Mouse (Mus musculus) gastrocnemius, adult 2 months (tissue): Measurements from ENCODE around the gene Gga1. TPM values are rescaled to one million over a fixed set of nuclear protein-coding genes. Genes with fewer than 3 reads are reported as not detected.

Experiments
- DNase-seq: peaks from one replicate; pipeline ENCODE4 v3.0.0; 2022
- H3K27ac ChIP-seq: fragments of 200-600 bp; 2 replicates; pipeline ENCODE4 v1.8.1; 2022; ENCODE audit warnings: mild to moderate bottlenecking
- H3K4me3 ChIP-seq: fragments of 200-600 bp; 2 replicates; pipeline ENCODE4 v1.8.1; 2022; ENCODE audit warnings: mild to moderate bottlenecking, moderate library complexity
- CTCF ChIP-seq: fragments of 200-600 bp; IDR thresholded peaks from 2 replicates; pipeline ENCODE4 v1.8.1; 2022; ENCODE audit warnings: antibody characterized with exemption, mild to moderate bottlenecking, moderate library complexity
- intact Hi-C: fragments of 180-260 bp; cut with DNase I; formaldehyde crosslinking; loops from one replicate; pipeline ENCODE4 v1.15.1; 2025
- total RNA-seq, 2 experiments: library from RNA; stranded (reverse); gene quantifications; 2 replicates each; pipeline ENCODE4 v1.2.3; 2021

Gga1 gene
- total RNA-seq, 2 experiments from 2014 or later = 43.1 to 45.7 TPM

DNA sequence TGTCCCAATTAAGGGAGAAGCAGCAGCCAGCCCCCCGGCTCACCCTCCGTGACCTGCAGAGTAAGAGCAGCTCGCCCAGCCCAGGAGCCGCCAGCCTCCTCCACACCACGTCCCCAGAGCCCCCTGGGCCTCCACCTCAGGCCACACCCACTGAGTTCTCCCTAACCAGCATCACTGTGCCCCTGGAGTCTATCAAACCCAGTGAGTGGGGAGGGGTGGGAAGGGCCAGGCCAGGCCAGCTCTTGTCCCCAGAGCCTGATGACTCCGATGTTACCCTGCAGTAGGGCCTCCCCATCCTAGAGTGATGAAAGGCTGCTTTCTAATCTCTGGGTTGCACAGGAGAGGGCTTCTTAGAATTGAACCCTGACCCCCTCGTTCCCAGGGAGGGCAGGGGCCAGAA lies 15.4 kb downstream of the Gga1 start:
- no peak for TF ChIP-seq CTCF
- intact Hi-C loops = no loop called here
- no peak for DNase-seq
- Histone ChIP-seq H3K4me3 (no peak overlapping the region), H3K27ac (no peak overlapping the region)

DNA sequence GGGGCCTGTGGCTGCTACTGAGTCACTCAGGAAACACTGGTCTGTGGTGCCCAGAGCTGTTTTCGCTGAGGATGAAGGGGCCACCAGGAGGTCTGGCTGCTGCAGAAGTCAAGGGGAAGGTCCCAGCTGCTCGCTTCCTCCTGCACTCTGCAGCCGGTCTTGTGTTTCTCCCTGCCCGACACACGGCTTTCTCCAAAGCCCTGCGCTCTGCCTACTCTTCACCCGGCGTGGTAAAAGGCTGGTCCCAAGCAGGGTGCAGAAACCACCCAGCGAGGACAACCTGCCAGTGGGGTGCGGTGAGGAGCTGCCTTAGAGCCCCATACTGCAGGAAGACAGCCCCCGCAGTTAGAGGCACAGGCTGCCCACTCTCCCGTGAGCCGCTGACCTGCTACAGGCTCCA lies 17.7 kb downstream of the Gga1 start:
- no peak for TF ChIP-seq CTCF
- intact Hi-C loops = no loop called here
- Histone ChIP-seq H3K4me3 (no peak overlapping the region), H3K27ac (no peak overlapping the region)
- no peak for DNase-seq

DNA sequence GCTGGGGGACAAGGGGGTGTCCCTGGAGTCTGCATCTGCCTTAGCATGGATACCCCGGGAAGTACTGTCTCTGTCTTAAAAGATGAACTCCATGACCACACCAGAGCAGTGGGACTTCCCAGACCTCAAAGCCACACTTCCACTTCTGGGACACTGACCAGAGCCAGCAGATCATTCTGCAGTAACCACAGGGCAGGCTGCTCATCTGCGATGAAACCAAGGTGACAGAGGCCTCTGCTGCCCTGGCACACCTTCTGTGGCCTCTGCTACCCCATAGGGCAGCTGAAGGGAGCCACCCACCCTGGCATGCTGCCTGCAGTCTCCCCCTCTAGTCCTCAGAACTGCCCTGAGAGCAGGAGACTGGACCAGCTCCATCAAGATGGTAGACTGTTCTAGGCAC lies 18.8 kb downstream of the Gga1 start:
- Histone ChIP-seq H3K4me3 (no peak overlapping the region), H3K27ac (no peak overlapping the region)
- intact Hi-C loops = no loop called here
- DNase-seq = no peak
- no peak for TF ChIP-seq CTCF

DNA sequence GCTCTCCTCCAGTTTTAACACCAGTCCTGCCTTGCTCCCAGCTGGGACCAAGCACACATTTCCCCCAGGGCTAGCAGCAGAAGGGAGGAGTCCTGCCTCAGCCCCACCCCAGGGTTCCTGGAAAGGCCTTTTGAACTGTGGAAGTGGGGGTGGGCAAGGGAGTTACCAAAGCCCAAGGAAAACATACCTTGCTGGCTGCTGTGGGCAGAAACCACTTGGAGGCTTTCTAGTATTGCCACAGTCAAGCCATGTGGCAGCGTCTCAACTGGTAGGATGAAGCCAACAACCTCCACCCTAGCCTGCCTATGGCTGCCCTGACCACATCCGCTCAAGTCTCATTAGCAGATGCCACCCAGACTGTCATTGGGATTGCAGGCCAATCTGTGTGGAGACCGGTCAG lies 19.2 kb downstream of the Gga1 start:
- Histone ChIP-seq H3K27ac (no peak overlapping the region), H3K4me3 (no peak overlapping the region)
- TF ChIP-seq CTCF = no peak
- DNase-seq = no peak
- intact Hi-C loops = no loop called here

DNA sequence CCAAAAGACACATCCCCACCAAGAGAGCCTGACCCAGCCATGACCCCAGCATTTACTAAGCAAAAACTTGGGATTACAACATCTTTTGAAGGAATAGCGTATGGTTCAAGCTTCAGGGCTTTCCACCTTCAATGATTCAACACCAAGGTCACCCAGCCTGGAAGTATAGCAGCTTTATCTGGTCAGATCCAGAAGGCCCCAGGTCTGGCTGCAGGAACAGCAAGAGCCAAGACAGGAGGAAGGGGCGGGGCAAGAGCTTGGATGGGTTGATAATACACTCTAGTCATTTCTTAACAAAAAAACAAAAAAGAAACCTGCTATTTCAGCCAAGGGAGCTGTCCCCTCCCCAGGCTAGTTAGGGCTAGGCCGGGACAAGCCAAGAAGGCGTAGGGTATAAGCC lies 20.5 kb downstream of the Gga1 start:
- TF ChIP-seq CTCF = no peak
- intact Hi-C loops = no loop called here
- Histone ChIP-seq H3K27ac (no peak overlapping the region), H3K4me3 (no peak overlapping the region)
- DNase-seq = no peak

DNA sequence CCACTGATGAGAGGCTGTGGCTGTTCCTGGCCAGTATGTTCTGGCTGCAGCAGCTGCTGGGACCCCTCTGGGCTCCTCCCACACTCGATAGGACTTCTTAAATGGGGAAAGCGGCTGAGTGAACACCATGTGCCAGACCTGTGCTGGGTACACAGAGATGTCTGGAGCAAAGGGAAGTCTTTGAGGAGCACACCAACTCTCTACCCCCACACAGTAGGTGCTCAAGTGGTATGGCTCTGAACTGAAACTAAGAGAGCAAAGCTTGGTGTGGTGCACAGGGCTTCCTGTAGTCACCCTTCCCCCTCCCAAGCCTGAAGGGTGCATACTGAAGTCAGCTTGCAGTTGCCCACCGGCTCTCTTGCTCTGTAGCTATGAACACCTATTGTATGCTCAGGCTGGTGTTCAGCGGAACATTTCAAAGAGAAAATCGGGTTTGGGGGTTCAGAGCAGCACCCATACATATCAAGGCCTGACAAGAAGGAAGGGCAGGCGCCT lies 21.6 kb downstream of the Gga1 start:
- peak overlapping the region; percentile 78 for H3K4me3 ChIP-seq
- H3K27ac ChIP-seq = no peak overlapping the region; the same call in 1 of the 2 replicates
- TF ChIP-seq CTCF = no peak
- DNase-seq = no peak
- intact Hi-C loops = no loop called here

DNA sequence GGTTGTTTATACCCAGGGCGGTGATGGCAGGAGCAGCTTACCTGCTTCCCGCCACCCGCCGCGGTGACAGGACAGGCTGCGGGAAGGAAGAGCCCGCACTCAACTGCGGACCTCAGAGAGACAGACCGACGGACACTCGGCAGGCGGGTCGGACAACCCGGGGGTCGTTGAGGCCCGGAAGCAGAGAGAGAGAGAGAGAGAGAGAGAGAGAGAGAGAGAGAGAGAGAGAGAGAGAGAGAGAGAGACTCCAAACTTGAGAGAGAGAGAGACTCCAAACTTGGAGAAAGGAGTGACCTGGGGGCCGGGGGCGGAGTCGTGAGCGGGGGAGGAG lies 22.4 kb downstream of the Gga1 start, which contains the start of gene Gm49510:
Gm49510 (plus strand) TSS at position 259 of the 331 bp plus-strand sequence.
- no peak for DNase-seq
- Histone ChIP-seq H3K27ac (peak within 1 kb of the TSS; percentile 78), H3K4me3 (peak within 1 kb of the TSS; percentile 78)
- TF ChIP-seq CTCF = no peak
- intact Hi-C loops = no loop called here

DNA sequence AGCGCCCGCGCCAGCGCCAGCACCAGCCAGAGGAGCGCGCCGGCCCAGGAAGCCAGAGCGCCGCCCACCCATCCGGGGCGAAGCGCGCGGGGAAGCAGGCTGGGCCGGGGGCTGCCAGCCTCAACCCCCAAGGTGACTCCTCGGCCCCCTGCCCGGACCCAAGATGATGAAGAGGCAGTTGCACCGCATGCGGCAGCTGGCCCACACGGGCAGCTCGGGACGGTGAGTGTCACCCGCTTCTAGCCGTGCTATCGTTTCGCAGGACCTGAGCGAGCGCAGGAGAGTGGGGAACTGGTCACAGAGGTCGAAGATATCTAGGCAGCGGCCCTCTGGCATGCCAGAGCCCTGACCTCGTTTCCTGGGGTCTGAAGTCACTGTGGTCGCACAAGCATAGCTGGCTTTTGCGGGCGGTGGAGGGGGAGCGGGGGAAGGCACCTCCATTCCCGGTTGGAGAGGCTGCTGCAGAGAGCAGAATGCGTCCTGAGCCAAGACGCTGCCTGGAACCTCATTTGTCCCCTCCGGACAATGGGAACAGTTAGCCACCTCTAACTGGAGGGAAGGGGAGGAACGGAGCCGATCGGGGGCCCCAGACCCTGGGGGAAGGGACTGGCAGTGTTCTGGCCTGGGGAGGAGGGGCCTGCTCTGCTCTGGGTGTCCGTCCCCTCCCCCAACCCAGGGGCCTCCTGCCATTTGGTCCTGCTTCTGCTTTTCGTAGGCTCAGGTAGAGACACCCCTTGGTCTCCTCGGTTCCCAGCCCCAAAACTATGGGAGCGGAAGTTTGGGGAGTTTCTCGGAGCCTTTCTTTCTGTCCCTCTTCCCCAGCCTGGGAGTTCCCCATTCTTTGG lies 23.0 kb downstream of the Gga1 start, which contains the start of gene Sh3bp1:
Sh3bp1 (plus strand) TSS at position 29 of the 845 bp plus-strand sequence.
- peak; percentile 83 for DNase-seq
- Histone ChIP-seq H3K4me3 (peak within 1 kb of the TSS; percentile 78), H3K27ac (peak within 1 kb of the TSS; percentile 78)
- intact Hi-C loops = loop anchor here (5.0 kb wide), 1 partner anchor 42 kb away; no protein-coding TSS in a partner anchor
- no peak for TF ChIP-seq CTCF

DNA sequence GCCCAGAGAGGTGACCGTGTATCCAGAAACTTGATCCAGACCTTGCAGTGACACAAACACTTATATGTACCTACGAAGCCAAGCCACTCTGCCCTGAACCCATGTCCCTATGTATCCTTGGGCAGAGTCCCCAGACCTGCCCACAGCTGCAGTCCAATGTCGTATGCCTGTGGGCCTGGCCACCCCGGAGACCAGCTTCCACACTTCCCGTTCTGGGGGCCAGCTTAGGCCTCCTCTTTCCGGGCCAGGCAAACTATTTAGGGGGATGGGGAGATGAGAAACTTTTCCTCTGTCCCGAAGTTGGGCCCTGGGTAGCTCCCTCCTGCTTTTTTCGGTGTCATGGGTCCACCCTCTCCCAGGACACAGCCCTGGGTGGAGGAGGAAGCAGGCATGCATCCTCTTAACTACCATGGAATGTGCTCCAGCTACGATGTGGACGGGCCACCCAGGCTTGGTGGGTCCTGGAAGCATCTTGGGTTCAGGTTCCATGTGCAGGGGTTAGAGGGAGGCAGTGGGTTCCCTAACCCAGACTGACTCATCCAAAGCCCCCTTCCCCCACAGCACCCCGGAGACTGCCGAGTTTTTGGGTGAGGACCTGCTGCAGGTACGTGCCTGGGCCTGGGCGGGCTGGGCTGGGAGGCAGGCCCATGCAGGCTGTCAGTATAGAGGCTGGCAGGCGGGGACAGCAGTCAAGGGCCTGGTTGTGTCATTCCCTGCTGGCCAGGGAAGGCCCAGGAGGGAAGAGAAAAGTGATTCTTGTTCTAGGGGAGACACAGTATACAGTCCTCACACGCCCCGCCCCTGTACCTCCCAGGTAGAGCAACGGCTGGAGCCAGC lies 23.8 kb downstream of the Gga1 start:
- Histone ChIP-seq H3K27ac (peak overlapping the region; percentile 78), H3K4me3 (peak overlapping the region; percentile 78)
- peak; percentile 48 for DNase-seq
- intact Hi-C loops = loop anchor here (5.0 kb wide), 1 partner anchor 41 kb away; no protein-coding TSS in a partner anchor
- no peak for TF ChIP-seq CTCF

DNA sequence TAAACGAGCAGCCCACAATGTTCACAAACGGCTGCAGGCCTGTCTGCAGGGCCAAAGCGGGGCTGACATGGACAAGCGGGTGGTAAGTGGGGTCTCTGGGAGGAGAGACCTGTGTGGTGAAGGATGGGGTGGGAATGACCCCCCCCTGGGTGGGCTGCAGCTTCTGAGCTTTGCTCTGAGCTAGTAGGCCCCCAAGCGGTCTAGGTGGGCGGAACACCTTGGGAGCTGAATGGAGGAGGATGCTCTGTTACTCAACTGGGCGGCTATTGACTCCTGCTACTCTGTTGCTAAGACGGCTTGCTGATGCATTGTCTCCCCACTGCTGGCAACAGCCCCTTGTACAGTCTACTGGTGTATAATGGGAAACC lies 24.4 kb downstream of the Gga1 start:
- intact Hi-C loops = loop anchor here (5.0 kb wide), 1 partner anchor 41 kb away; no protein-coding TSS in a partner anchor
- 0 out of 2 replicates have a peak overlapping the region, but pooled peaks have one; percentile 8 for H3K27ac ChIP-seq
- no peak for DNase-seq
- no peak for TF ChIP-seq CTCF
- H3K4me3 ChIP-seq = peak overlapping the region; percentile 78; the same call in 1 of the 2 replicates

DNA sequence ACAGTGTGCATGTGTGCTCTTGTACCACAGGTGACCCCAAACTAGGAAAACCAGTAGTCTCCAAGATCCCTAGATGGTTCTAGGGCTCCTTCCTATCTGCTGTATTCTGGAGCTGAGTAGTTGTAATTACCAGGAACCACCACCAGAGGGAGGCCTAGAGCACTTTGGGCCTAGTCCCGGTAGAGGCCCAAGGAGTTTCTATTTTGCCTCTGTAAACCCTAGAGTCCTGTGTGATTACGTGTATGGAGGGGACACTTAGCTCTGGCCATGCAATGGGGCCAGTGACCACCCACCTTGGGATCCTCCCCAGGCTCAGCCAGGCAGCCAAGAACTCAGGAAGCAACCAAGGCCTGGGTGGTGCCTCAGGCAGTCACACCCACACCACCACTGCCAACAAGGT lies 26.3 kb downstream of the Gga1 start:
- Histone ChIP-seq H3K4me3 (no peak overlapping the region), H3K27ac (peak overlapping the region; percentile 71)
- intact Hi-C loops = loop anchor here (5.0 kb wide), 1 partner anchor 39 kb away; no protein-coding TSS in a partner anchor
- DNase-seq = peak; percentile 81
- peak; percentile 89 for TF ChIP-seq CTCF

DNA sequence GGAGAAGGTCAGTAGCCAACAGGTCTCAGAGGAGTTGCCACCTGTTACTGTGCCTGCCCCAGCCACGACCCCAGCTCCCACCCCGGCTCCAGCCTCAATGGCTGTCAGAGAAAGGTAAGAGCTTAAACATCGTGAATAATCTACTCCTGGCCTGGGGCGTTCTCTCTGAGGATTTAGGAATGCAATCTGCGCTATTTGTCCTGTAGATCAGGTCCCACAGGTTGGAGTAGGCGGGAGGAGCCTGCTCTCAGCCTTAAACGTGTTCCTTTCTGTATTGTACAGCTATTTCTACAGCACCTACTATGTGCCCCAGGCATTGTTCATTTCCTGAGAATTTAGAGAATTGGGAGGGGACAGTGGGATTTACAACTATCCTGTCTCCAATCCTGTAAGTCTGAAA lies 31.4 kb downstream of the Gga1 start:
- no peak for DNase-seq
- Histone ChIP-seq H3K4me3 (no peak overlapping the region), H3K27ac (no peak overlapping the region)
- intact Hi-C loops = no loop called here
- no peak for TF ChIP-seq CTCF

DNA sequence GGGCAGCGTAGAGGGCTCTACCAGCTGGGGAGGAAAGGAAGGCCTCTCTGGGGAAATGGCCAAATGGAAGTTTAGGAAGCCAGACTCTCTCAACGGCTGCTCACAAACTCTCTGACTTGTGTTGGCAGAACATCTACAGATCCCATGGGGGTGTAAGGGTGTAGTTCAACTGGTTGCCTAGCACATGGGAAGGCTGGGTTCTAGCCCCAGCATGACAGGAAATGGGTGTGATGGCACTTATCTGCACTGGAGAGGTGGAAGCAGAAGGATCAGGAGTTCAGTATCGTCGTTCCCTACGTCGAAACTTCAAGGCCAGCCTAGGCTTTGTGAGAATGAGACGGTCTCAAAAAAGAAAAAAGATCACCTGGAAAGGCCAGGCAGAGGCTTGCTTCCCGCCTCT lies 32.0 kb downstream of the Gga1 start:
- no peak overlapping the region for H3K27ac ChIP-seq
- DNase-seq = no peak
- H3K4me3 ChIP-seq = no peak overlapping the region
- no peak for TF ChIP-seq CTCF
- intact Hi-C loops = no loop called here
